Mouse (Mus musculus): ENCODE measurements at regions not wholly inside any gene's neighbourhood (a gene's known extent, or its start where the extent isn't known, plus 50 kb on each side); places are given as distances from the start of the nearest gene placed in this dataset.

DNA sequence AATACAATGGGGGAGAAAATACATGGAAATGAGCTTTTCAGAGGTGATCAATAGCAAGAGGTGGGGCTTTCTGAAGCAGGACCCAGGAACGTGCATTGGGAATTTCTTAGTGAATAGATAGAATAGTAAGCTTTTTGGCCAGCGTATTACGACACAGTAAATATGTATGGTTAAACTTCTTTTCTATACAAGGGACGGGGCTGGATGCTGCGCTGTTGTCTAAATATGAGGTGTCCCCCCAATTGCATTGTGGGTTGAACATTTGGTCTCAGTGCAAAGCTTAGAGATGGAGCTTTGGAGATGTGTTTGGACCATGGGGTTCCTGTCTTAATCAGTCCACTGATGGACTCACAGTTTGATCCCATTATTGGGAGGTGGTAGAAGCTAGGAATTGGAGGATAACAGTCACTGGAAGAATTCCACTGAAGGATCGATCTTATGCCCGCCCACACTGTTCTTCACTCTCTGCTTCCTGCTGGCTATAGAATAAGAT is 168.6 kb downstream of the Gm19410 start:
- TF ChIP-seq CTCF (IDR thresholded peaks at IDR 0.05; ENCODE audit: low read depth, low read length) (no peak), POLR2A (IDR thresholded peaks at IDR 0.05; ENCODE audit: extremely low read depth, insufficient read depth, low read length) (no peak)
